Mouse (Mus musculus): ENCODE results near the gene Abhd15.

Abhd15 gene

DNA sequence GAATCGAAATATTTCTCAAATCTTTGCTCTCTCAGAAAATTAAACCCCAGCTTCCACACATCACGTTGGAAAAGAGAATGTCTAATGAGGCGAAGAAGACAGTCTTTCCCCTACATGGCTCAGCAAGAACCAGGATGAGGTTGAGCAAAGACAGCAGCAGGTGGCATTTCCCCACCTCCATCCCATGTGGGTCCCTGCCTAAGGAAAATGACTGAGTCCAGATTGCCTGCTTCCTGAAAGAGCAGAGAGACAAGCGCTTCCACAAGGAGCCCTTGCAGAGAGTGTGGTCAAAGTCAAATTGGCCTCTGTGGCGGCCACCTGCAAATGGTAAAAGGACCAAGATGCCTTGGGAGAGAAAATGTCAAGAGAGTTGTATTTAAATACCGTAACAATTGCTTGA lies 24.5 kb upstream of the Abhd15 start:
- no peak for TF ChIP-seq GATA4 (IDR thresholded peaks at IDR 0.05; ENCODE audit: insufficient replicate concordance, low read length)

DNA sequence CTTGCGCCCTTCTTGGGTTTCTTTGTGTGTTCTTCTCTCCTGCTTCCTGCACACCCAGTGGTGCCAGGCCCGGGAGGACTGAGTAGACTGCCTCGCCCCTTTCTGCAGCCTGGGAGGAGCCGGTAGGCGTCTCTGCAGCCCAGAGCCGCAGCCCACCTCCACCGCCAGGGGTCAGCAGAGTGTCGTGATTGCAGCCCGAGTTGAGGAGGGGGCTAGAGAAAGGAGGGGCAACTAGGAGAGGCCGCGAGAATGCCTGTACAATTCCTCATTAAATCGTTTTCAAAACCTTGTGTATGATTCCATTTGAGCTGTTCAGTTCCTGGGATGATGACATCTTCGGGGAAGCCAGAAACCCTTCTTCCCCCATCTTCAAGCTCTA lies 23.8 kb upstream of the Abhd15 start:
- no peak for TF ChIP-seq GATA4 (IDR thresholded peaks at IDR 0.05; ENCODE audit: insufficient replicate concordance, low read length)

GRCm38 (mm10) chr11:77491502-77492291 lies 23.2 kb upstream of the Abhd15 start:
- TF ChIP-seq GATA4 (IDR thresholded peaks at IDR 0.05; ENCODE audit: insufficient replicate concordance, low read length): no peak

DNA sequence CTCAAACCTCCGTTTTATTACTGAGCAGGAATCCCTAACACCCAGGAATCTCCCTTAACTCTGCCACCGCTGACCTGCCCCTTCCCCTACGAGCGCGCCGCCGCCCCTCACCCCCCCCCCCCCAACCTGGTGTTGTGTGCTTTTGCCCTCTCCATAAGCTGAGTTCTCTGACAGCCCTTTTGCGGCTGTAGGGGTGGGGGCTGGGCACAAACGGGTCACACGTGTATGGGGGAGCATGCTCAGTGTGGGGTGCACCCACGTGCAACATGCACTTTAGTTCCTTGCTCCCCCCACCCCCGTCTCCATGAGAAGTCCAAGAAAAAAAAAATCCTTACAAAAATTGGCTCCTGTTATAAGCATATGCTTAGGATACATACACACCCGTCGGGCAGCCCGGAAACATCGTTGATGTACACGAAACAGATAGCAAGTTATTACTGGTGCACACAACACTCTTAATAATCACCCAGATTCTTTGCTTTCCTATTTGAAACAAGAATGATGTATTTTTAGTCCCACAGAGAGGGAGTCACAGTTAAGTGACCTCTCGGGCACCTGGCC lies 22.5 kb upstream of the Abhd15 start:
- TF ChIP-seq GATA4 (IDR thresholded peaks at IDR 0.05; ENCODE audit: insufficient replicate concordance, low read length): no peak

GRCm38 (mm10) chr11:77492911-77493332 lies 22.0 kb upstream of the Abhd15 start:
- TF ChIP-seq GATA4 (IDR thresholded peaks at IDR 0.05; ENCODE audit: insufficient replicate concordance, low read length): no peak

- TF ChIP-seq GATA4 (IDR thresholded peaks at IDR 0.05; ENCODE audit: insufficient replicate concordance, low read length): no peak
Observed at GRCm38 (mm10) chr11:77493512-77494343, 21.2 kb upstream of the Abhd15 start, which contains the start of gene Git1. Gene Git1, plus strand, starts transcription at chr11:77493562.

- TF ChIP-seq GATA4 (IDR thresholded peaks at IDR 0.05; ENCODE audit: insufficient replicate concordance, low read length): no peak
Observed at GRCm38 (mm10) chr11:77494344-77494676, 20.6 kb upstream of the Abhd15 start.

DNA sequence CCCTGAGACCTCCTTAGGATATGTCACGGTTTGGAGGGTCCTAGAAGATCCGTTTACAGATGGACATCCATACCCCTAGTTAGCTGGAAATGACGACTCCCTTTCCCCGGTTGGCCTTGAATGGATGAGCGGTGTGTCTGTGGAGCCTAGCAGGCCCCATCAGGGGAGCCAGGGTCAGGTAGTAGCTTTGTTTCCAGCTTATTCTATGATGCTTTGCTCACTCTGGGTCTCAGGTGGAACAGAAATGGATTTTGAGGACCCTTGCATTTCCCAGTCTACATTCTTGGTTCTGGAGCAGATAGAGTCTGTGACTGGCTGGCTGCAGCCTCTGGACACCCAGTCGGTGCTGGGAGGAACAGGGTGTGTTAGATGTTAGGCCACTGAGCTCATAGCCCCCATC lies 20.1 kb upstream of the Abhd15 start:
- no peak for TF ChIP-seq GATA4 (IDR thresholded peaks at IDR 0.05; ENCODE audit: insufficient replicate concordance, low read length)

DNA sequence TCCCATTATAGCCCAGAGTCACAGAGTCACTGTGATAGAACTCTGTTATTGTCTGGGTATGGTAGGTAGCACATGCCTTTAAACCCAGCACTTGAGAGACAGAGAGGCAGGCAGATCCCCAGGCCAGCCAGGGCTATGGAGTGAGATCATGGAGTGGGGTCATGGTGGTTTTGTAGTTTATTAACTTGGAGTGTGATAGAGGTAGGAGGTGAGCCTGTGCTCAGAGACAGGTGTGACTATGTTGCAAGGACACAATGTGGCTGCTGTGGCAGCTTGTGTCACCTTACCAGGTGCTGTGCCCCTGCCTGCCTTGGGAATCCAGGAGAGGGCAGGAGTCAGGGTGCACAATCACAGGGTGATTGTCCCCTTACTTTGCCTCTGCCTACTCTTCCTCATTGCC lies 19.4 kb upstream of the Abhd15 start:
- TF ChIP-seq GATA4 (IDR thresholded peaks at IDR 0.05; ENCODE audit: insufficient replicate concordance, low read length): no peak

DNA sequence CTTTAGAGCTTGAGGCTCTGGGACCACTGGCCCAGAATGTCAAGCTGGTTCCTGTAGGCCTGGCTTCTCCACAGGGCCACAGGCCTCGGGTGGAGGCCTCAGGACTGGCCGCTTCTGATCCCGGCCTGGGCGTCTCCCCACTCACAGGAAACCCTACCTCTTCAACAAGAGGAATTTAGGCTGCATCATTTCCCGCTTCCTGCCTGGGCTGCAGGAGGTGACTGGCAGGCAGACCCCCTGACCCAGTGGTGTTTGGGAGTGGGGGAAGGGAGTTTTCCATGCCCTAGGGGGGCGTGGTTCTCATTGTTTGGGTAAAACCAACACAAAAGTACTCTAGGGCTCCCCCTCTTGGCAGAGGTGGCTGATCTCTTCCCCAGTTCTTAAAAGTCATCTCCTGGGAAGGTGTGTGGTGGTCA lies 17.6 kb upstream of the Abhd15 start:
- TF ChIP-seq GATA4 (IDR thresholded peaks at IDR 0.05; ENCODE audit: insufficient replicate concordance, low read length): no peak; the same call in 1 of the 2 replicates

- no peak for TF ChIP-seq GATA4 (IDR thresholded peaks at IDR 0.05; ENCODE audit: insufficient replicate concordance, low read length)
Observed at GRCm38 (mm10) chr11:77497851-77498250, 17.1 kb upstream of the Abhd15 start.

DNA sequence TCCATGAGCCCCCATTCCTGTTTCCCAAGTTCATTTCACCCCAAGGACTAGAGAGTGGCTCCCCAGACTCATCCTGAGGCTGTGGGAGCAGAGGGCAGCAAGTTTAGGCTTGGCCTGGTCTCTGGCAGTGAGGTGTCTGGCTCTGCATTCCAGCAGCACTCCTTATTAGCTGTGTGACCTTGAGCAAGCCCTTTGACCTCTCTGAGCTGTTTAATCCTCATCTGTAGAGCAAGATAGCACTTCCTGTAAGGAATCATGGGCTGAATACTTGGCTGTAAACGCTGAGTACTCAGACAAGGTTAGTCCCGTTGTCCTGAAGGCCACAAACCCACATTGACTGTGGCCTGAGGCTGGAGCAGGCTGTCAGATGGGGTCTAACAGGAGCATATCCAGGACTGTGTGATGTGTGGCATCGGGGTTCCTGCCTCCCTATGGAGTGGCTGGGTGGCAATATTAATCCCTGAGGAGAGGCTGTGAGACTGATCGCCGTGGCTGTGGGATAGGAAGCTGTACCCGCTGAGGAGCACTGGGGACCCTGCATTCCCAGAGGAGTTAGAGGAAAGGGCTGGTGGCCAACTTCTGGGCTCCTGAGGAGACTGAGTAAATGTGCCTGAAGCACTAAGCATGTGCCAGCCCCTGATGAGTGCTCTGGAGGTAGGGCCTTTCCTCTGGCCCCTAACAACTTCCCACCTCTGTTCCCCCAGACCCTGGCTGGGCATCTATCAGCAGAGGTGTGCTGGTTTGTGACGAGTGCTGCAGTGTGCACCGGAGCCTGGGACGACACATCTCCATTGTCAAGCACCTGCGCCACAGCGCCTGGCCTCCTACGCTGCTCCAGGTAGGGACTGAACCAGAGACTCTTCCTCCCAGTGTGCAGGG lies 16.4 kb upstream of the Abhd15 start:
- no peak for TF ChIP-seq GATA4 (IDR thresholded peaks at IDR 0.05; ENCODE audit: insufficient replicate concordance, low read length)

DNA sequence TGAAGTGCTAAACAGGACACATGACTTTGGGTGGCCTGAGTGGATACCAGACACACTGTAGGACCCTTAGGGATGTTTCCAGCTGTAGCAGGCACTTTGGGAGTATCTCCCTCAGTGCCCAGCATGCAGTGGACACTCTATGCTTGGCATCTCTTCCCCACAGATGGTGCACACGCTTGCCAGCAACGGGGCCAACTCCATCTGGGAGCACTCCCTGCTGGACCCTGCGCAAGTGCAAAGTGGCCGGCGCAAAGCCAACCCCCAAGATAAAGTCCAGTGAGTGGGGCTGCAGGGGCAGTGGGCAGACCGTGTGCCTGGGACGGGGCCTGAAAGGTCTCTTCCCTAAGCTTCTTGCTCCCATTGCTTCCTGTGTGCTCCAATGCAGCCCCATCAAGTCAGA lies 15.6 kb upstream of the Abhd15 start:
- no peak for TF ChIP-seq GATA4 (IDR thresholded peaks at IDR 0.05; ENCODE audit: insufficient replicate concordance, low read length)

DNA sequence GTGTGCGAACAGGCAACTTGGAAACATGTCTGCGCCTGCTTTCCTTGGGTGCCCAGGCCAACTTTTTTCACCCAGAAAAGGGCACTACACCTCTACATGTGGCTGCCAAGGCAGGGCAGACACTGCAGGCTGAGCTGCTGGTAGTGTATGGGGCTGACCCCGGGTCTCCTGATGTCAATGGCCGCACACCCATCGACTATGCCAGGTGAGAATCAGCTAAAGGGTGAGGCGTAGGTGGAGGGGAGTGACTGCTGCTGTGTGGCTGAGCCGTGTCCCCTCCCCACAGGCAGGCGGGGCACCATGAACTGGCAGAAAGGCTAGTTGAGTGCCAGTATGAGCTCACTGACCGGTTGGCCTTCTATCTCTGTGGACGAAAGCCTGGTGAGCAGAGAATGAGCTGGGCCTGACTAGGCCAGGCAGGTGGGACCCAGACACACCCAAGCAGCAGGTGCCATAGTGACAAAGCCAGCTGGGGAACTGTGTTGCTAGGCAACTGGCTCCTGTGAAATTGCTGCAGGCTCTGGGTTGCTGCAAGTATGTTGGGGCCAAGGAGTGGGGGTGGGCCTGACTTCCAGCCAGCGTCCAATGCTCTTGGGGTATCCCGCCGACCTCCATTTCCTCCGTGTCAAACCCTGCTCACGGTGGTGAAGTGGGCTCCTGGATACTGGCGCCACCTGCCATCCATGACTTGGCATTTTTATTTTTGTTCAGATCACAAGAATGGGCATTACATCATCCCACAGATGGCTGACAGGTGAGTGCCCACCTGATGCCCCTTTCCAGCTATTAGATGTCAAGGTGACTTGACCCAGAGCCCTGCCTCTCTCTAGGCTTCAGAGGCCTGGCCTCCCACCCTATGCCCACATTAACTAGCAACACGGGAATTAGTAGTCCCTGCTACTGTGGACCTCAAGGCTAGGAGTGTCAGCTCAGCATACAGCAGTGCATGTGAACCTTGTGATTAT lies 14.3 kb upstream of the Abhd15 start:
- TF ChIP-seq GATA4 (IDR thresholded peaks at IDR 0.05; ENCODE audit: insufficient replicate concordance, low read length): no peak
